Mouse (Mus musculus): ENCODE results near the gene Chd2.

DNA sequence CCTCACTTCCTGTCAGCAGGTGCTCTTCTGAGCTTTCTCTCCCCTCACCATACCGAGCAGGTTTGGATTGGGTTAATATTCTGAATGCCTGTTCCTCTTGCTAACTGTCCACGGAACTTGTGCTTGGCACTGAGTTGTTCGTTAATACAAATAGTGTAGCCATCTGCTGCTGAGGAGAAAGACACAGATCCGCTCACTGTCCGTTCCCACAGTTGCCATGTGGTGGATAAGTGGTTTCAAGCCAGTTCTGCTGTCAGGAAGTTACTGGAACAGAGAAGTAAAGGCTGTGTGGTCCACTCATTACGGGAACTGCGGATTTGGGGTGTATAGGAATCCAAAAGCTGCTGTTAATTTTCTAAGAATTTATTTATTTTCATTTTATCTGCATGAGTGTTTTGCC, 158.8 kb downstream of the Chd2 start:
- TF ChIP-seq CTCF (IDR thresholded peaks at IDR 0.05; ENCODE audit: borderline replicate concordance, insufficient read depth, low read length) (no peak), POLR2A (IDR thresholded peaks at IDR 0.05; ENCODE audit: low read depth, low read length) (no peak)

Measured in embryonic fibroblast, embryonic 13.5 days (primary cell).